Mouse (Mus musculus) left cerebral cortex, adult 2 months (tissue): Measurements from ENCODE around the gene Irf3. TPM values are rescaled to one million over a fixed set of nuclear protein-coding genes. Genes with fewer than 3 reads are reported as not detected.
A peak's percentile ranks its signal among the peaks of the same experiment; 100 is the strongest.
"Not testable (repeated sequence)": the region's sequence is repeated elsewhere in the genome, so short reads cannot be mapped to it uniquely, and the experiment has no call there.

Experiments used
- DNase-seq, 2 experiments: peaks; one replicate each; pipeline ENCODE4 v3.0.0; 2021 to 2022; ENCODE audit warnings: low spot score in 2 of 2, mixed read lengths in 1 of 2; ENCODE audit errors: extremely low spot score in 1 of 2
- H3K27ac ChIP-seq: fragments of 200-600 bp; 2 replicates; pipeline ENCODE4 v1.8.1; 2022
- H3K4me3 ChIP-seq: fragments of 200-600 bp; 2 replicates; pipeline ENCODE4 v1.8.1; 2022
- CTCF ChIP-seq: fragments of 200-600 bp; IDR thresholded peaks from 2 replicates; pipeline ENCODE4 v1.8.1; 2022; ENCODE audit warnings: antibody characterized with exemption, mild to moderate bottlenecking, moderate library complexity
- intact Hi-C: fragments of 180-260 bp; cut with DNase I; formaldehyde crosslinking; loops from one replicate; pipeline ENCODE4 v1.15.1; 2025
- total RNA-seq, 2 experiments: library from RNA; stranded (reverse); gene quantifications; 2 replicates each; pipeline ENCODE4 v1.2.3; 2021

Gene Irf3
- total RNA-seq, 2 experiments from 2014 or later = 36.4 to 36.9 TPM

DNA sequence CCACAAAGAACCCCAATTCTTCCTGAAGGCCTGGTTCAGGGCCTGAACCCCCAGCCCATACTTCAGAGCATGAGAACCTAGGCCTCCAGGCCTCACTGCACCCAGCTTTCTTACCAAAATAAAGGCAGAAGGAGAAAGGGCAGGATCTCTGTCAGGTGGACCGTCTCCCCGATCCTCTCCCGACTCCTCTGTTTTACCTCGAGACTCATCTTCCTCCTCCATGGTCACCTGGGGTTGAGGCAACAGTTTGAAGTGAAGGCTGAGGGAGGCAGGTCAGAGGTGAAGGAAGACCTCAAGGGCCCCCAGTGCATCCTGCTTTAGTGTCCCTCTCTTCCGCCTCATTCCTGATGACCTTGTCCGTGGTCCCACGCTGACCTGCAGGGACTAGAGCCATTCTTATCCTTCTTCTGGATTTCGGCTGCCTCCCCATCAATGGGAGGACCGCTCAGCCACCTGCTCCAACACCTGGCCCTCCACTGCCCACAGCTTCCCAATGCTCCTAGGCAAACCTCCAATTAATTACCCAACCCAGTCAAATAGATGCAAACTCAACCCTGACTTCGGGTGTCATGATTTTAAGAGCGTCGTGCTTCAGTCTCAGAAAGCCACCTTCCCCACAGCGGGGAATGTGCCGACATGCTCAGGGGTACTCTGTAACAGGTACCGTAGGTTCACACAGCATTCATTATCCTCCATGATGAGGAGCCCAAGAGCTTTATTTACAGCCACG is 16.1 kb downstream of the Irf3 start:
- intact Hi-C loops = loop anchor here (2.0 kb wide), 1 partner anchor 15 kb away; the partner anchor contains the start of gene Bcl2l12

DNA sequence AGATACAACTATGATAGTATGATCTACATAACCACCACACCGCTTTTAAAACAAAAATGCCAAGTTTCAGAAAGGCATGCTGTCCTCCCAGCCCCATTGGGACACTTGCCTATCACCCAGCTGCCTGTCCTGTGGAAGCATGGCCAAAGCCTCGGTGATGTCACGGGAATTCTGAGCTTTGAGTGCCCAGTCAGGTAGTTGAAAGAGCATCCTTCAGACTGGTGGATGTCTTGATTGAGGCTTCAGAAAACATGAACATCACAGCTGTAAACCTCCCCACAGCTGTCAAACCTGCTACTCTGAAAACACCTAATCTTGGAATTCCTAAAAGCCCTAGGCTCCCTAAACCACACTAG is 16.6 kb downstream of the Irf3 start:
- no peak for DNase-seq
- no peak overlapping the region for H3K4me3 ChIP-seq
- H3K27ac ChIP-seq = no peak overlapping the region
- intact Hi-C loops = loop anchor here (2.0 kb wide), 1 partner anchor 15 kb away; the partner anchor contains the start of gene Bcl2l12
- TF ChIP-seq CTCF = no peak

More for the DNA sequence above, 16.1 kb downstream of the Irf3 start:
- no peak for DNase-seq
- no peak for TF ChIP-seq CTCF
- Histone ChIP-seq H3K4me3 (no peak overlapping the region), H3K27ac (no peak overlapping the region)

DNA sequence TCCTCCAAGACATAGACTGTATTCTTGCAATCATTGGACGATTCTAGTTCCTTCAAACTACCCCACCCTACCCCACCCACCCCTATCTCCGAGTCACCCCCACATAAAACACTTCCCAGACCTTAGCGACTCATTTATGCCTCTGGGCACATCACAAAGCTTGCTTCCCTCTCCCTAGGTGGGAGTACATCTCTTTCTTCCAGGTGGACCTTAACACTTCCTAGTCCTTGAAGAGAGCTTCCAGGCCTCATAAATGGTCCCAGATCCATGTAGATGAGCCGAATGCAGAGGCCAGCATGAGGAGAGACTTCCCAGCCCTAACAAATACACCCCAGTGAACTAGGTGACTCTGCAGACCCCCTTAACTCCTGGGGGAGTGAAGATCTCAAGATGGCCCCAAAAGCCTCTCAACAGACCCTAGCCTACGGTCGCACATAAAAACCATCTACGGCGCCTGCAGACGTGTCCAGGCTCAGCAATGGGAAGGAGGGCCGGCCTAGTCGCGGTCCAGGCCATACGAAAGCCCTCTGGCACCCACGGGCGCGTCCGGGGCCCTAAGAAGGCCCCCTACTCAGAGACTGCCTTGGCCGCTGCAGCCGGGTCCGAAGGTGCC is 18.0 kb downstream of the Irf3 start:
- no peak for DNase-seq
- peak overlapping the region; percentile 84 for H3K27ac ChIP-seq
- intact Hi-C loops = loop anchor here (2.0 kb wide), 1 partner anchor 17 kb away; the partner anchor contains the start of gene Bcl2l12

DNA sequence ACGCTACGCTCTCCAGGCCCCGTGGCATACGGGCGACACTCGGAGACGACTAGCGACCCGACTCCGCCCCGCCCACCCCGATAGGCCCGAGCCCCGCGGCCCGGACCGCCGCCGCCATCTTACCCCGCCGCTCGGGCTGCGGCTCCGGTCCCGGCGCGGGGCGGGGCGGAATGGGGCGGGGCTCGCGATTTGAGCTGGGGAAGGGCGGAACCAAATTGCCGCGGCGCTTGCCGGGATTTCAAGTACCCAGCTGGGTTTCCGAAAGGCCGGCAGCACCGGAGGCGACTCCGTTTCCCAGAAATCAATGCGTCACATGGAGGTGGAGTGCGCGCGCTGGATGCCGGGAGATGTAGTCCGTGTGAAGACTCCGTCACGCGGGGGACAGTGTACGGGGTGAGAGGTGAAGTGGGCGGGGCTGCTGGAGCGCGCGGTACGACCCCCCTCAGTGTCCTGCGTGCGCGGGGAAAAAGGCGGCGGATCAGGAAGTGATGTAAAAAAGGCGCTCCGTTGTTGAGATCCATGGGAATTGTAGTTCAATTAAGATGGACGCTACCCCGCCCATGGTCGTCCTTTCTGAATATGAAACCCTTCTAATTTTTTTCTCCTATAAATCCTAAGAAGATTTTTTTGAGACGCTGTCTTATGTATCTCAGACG is 18.6 kb downstream of the Irf3 start, which contains the start of gene Scaf1:
Gene Scaf1 (minus strand): TSS at position 407 of the 656 bp plus-strand sequence.
- peak within 1 kb of the TSS; percentile 69 for H3K4me3 ChIP-seq
- no peak for TF ChIP-seq CTCF
- H3K27ac ChIP-seq = peak within 1 kb of the TSS; percentile 89
- peak; percentile 99 to 100 for DNase-seq
- intact Hi-C loops = loop anchor here (2.0 kb wide), 2 partner anchors 17 to 37 kb away; partner anchors contain the start of genes Bcl2l12 and Prr12

More for the DNA sequence above, 18.0 kb downstream of the Irf3 start:
- no peak for TF ChIP-seq CTCF
- peak overlapping the region; percentile 69 for H3K4me3 ChIP-seq

DNA sequence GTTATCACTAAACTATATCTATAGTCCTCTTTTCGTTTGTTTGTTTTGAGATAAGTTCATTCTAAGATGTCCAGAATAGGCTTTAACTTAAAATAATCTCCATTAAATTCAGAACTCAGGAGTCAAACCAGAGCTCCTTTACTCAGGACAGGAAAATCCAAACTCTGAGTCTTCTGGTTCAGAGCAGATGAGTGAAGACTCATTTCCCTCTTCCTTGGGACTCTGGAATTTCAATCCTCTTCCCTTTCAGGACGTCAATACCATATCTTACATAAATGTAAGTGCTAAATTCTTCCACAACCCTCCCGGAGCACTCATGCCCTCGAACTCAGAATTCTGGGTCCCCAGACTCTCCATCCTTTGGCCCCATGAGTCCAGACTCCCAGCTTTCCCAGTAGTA is 19.3 kb downstream of the Irf3 start:
- intact Hi-C loops = loop anchor here (2.0 kb wide), 1 partner anchor 36 kb away; the partner anchor contains the start of gene Prr12
- H3K27ac ChIP-seq = peak overlapping the region; percentile 89
- peak overlapping the region; percentile 69 for H3K4me3 ChIP-seq
- no peak for DNase-seq
- TF ChIP-seq CTCF = no peak

DNA sequence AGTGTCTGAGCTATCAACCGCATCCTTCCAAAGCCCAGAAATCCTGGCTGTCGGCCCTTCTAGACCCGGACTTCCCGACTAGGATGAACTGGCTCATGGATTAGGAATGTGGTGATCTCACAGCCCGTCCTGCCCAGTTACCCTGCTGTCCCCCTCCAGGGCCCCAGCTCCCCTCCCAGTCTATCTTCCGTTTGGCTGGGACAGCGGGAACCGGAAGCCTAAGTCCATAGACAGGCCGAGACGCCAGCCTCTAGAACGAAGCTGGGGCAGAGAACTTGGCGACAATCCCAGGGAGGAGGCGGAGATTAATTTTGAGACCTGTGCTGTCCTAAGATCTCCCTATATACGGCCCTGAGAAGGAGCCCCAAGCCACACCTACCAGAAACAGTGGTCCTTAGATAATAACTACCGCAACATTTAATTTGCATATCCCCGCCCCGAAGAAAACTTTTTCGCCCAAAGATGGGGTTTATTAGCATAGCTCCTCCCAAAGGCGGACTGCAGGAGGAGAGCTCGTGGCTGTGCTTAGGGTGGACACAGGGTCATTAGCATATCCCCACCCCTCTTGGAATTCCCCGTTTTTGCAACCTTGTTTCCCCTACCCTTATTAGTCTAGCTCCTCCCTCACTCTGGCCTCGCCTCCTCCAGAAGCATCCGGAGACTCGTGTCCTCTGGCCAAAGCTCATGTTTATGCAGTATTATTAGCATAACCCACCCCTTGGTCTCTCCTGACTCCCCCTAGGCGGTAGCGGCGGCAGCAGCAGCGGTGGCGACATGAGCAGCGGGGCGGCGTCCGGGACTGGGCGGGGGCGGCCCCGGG is 20.0 kb downstream of the Irf3 start, which contains the start of gene Rras:
Gene Rras (plus strand): TSS at position 720 of the 820 bp plus-strand sequence.
- TF ChIP-seq CTCF = peak; percentile 6
- Histone ChIP-seq H3K27ac (peak within 1 kb of the TSS; percentile 89), H3K4me3 (peak within 1 kb of the TSS; percentile 69)
- peak; percentile 68 to 82 for DNase-seq
- intact Hi-C loops = loop anchor here (2.0 kb wide), 1 partner anchor 35 kb away; the partner anchor contains the start of gene Prr12

DNA sequence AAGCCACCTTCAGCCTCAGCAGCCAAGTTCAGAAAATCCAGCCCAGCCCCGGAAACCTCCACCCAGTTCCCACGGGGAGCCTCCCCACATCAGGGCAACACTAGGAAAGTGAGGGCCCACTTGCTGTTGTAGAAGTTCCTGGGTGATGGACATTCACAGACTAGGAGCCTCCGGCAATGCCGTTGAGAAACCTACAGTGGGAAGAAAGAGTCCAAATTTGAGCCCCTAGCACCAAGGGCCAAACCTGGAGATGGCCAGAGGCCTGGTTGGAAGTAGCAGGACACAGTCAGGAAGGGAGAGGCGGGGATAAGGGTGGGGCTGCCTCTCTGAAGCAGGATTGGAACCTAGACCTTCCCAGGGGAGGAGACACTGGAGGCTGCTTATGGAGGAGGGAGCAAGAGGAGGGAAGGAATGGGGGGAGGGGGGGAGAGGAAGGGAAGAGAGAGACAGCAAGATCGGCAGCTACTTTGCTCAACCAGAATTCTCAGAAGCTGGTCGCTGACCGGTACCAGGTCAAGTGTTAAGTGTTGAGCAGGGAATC is 21.7 kb downstream of the Irf3 start:
- H3K27ac ChIP-seq = peak overlapping the region; percentile 82
- TF ChIP-seq CTCF = no peak
- H3K4me3 ChIP-seq = peak overlapping the region; percentile 69
- intact Hi-C loops = no loop called here
- no peak for DNase-seq

DNA sequence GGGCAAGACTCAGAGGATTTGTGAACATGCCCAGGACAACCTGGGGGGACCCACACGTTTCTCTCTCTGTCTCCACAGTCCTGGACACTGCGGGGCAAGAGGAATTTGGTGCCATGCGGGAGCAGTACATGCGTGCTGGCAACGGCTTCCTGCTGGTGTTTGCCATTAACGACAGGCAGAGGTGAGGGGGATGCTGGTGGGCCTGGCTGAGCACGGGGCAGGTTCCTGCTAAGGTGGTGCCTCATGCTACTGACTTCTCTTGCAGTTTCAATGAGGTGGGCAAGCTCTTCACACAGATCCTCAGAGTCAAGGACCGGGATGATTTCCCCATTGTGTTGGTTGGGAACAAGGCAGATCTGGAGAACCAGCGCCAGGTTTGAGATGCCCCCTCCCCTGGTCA is 22.8 kb downstream of the Irf3 start:
- DNase-seq = no peak
- Histone ChIP-seq H3K27ac (no peak overlapping the region), H3K4me3 (no peak overlapping the region)
- intact Hi-C loops = no loop called here
- TF ChIP-seq CTCF = no peak

DNA sequence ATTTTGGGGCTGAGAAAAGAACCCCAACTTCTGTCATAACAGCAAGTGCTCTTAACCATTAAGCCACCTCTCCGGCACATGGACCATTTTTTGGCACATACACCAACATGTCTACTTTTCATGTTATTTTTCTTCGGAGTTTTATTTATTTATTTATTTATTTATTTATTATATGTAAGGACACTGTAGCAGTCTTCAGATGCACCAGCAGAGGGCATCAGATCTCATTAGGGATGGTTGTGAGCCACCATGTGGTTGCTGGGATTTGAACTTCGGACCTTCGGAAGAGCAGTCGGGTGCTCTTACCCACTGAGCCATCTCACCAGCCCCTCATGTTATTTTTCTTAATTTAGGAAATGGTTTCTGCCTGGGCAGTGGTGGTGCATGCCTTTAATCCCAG is 26.3 kb downstream of the Irf3 start:
- intact Hi-C loops, DNase-seq, H3K27ac ChIP-seq, H3K4me3 ChIP-seq: not testable (repeated sequence)
- peak; percentile 38 for TF ChIP-seq CTCF

DNA sequence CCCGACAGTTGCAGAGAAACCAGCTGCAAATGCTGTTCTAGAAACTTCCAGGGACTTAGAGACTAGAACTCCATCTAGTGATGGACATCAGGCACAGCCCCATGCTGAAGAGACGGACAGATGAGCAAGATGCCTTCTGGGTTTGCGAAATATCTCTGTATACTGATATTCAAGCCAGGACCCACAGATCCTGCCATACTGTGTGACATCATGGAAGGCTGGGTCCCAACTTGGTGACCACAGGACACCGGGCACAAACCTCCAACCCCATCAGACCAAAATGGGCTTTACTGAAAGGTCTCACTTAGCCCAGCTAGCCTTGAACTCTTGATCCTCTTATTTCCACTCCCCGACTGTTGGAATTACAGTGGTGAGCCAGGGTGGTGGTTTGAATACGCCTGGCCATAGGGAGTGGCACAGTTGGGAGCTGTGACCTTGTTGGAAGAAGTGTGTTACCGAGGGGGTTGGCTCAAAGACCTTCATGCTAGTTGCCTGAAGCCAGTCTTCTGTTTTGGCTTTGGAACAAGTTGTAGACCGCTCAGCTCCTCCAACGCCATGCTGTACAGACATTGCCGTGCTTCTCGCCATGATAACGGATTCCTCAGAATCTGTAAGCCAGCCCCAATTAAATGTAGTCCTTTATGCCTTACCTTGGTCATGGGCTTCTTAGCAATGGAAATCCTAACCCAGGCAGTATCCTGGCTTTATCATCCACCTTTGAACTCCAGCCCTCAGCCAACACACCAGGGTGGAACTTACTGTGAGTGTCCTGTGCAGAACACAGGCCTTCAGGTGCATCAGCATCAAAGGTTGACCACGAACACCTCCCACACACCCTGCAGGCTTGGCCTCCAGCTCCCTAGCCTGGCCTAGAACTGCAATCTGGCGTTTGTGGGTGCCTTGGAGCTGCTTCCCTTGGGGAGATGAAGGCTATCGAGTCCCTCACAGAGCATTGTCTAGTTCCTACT is 27.1 kb downstream of the Irf3 start:
- Histone ChIP-seq H3K4me3 (no peak overlapping the region), H3K27ac (no peak overlapping the region)
- no peak for DNase-seq
- no peak for TF ChIP-seq CTCF
- intact Hi-C loops = no loop called here
